Mouse (Mus musculus): ENCODE data around the gene Crb1.

Crb1 gene

DNA sequence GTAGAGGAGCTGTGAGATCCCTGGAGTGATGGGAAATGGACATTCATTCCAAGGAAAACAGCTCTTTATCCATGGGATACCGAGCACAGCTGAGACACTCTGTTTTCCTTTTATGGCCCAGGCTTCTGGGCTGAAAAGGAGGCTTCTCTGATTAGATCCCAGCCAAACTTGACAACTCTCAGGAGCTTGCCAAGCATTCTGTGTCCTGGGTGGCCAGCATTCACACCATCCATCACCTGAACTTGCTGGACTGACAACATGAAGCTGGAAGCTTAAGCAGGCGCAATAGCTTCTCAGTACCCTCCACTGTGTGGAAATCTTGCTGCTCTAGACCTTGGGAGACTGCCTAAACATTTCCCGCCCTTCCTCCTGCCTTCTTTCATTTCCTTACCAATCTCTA lies 144.3 kb downstream of the Crb1 start:
- in situ Hi-C loops (cut with MboI; ENCODE audit: low sequenced_read_pairs), result no loop called here

GRCm38 (mm10) chr1:139224309-139224949 lies 152.5 kb downstream of the Crb1 start:
- in situ Hi-C loops (cut with MboI; ENCODE audit: low sequenced_read_pairs), result no loop called here

DNA sequence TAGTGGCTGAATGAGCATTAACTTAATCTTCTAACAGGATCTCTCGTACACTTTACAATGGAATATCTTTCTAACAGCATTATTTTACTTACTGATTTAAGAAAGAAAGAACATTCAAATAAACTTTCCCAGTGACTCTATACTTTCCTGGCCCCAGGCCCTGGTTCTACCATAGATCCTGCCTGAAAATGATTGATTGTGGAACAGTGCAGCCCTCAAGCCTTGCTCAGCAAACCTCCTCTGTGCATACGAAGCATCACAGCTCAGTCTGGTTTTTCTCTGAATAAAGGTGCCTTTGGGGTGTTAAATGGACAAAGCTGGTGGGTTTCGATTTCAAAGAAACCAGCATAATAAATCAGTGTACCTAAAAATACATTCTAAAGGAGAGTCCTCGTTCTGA lies 153.1 kb downstream of the Crb1 start:
- in situ Hi-C loops (cut with MboI; ENCODE audit: low sequenced_read_pairs), result no loop called here

DNA sequence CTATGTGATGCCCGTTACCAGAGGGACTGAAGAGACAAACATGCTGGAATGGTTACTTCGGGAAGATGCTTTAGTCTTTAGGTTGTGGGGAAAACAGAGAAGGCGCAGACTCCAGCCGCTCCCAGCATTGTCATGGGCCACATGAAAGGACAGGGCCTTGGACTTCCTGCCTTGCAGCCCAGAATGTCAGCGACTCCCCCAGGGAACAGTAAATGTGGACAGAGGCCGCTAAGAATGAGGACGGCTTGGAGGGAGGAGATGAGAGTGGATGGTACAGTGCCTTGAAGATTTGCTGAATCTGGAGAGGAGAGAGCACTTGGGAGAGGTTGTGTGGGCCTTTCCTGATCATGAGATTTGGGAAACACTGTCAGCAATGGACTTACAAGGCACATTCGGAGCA lies 161.6 kb downstream of the Crb1 start:
- in situ Hi-C loops (cut with MboI; ENCODE audit: low sequenced_read_pairs), result no loop called here

- in situ Hi-C loops (cut with MboI; ENCODE audit: low sequenced_read_pairs), result no loop called here
These were observed 166.4 kb downstream of the Crb1 start for GRCm38 (mm10) chr1:139210505-139210904.

GRCm38 (mm10) chr1:139209796-139210195 lies 167.1 kb downstream of the Crb1 start:
- in situ Hi-C loops (cut with MboI; ENCODE audit: low sequenced_read_pairs), result no loop called here

GRCm38 (mm10) chr1:139206259-139206658 lies 170.6 kb downstream of the Crb1 start:
- in situ Hi-C loops (cut with MboI; ENCODE audit: low sequenced_read_pairs), result no loop called here

DNA sequence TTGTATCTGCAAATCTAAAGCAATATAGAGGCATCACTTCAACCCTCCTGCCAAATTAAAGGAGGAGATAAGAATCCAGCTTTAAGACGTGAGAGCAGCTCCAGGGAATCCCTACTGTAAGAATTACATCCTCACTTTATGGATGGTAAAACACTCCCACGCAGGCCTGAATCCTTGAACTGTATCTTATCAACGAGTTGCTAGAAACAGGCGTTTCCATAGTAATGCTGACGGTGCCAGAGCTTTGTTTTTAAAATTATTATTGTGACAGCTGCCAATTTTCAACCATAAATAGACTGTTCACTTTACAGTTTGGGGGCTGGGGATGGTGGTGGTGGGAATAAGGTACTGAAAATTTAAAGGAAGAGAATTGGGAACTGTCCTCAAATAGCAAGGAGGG lies 173.9 kb downstream of the Crb1 start:
- in situ Hi-C loops (cut with MboI; ENCODE audit: low sequenced_read_pairs), result no loop called here

GRCm38 (mm10) chr1:139194428-139195028 lies 182.4 kb downstream of the Crb1 start:
- in situ Hi-C loops (cut with MboI; ENCODE audit: low sequenced_read_pairs), result no loop called here

- in situ Hi-C loops (cut with MboI; ENCODE audit: low sequenced_read_pairs), result no loop called here
These were observed 182.9 kb downstream of the Crb1 start for GRCm38 (mm10) chr1:139194011-139194410.

DNA sequence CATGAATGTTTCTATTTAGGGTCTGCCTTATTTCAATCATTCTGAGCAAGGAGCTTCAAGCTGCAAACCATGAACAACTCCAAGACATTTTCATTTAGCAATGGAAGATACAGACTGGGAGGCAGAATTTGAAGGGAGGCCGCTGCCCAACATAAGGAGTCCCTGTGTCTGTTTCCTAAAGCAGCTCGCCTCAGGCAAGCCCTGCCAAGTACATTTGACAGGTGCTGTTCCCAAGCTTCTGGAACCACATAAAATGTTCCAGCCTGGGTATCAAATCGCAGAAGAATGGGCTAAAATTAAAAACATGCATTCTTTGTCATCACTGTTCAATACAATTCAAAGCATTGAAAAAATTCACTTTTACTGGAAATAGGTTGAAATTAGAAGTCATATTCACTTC lies 184.3 kb downstream of the Crb1 start:
- in situ Hi-C loops (cut with MboI; ENCODE audit: low sequenced_read_pairs), result no loop called here

GRCm38 (mm10) chr1:139180481-139181149 lies 196.3 kb downstream of the Crb1 start:
- in situ Hi-C loops (cut with MboI; ENCODE audit: low sequenced_read_pairs), result no loop called here

GRCm38 (mm10) chr1:139179707-139180106 lies 197.2 kb downstream of the Crb1 start:
- in situ Hi-C loops (cut with MboI; ENCODE audit: low sequenced_read_pairs), result no loop called here

DNA sequence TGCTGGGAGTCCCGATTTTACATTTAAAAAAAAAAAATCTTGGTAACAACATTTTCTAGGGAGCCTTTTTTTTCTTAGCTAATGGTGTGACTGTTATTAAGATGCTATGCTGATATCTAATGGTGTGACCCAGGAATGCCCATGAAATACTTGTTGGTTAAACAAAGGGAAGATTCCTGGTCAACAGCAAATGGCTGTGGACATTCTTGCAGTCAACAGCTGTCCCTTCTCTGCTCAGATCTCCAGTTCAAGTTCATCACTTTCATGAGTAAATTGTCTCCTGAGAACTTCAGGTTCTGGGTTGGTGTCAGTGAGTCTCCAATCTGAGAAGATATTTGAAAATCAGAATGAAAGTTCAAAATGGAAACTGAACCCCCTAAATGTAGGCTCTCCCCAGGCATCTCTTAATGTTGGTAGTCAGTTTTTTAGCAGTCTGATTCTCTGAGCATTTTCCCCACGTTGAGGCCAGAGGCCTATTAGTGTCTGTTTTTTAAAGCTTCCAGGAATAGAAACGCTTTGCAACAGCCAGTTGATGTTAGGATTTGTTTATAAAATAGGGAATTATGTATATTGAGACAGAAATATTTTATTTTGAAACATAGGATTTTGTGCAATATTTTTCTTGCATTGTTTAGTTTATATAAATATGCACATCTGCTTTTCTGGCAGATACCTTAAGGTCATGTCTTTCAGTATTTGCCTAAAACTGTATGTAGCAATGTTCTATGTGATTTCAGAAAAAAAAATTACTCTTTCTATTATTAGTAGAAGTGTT lies 202.7 kb downstream of the Crb1 start:
- in situ Hi-C loops (cut with MboI; ENCODE audit: low sequenced_read_pairs), result no loop called here

DNA sequence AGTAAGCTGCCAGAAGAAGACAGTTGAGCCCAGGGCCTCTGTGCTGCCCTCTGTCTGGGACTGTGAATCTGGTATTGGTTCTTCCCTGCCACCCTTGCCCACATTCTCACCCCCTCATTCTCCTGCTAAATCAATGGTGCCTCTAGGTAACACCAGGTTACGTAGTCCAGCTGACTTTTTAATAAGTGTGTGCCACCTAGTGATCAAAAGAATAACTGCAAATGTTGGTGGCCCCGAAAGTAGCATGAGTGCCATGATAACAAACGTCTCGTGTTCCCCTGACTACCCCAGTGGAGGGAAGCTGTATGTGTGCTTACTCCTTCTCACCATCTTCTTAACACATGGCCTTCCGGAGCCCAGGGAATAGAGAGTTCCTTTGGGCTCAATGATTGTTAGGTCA lies 214.1 kb downstream of the Crb1 start:
- in situ Hi-C loops (cut with MboI; ENCODE audit: low sequenced_read_pairs), result no loop called here

- in situ Hi-C loops (cut with MboI; ENCODE audit: low sequenced_read_pairs), result no loop called here
These were observed 215.3 kb downstream of the Crb1 start for GRCm38 (mm10) chr1:139161619-139162018.

GRCm38 (mm10) chr1:139156397-139156796 lies 220.5 kb downstream of the Crb1 start:
- in situ Hi-C loops (cut with MboI; ENCODE audit: low sequenced_read_pairs), result loop anchor here (10.0 kb wide), 1 partner anchor 322 kb away; no protein-coding TSS in a partner anchor

GRCm38 (mm10) chr1:139153493-139153892 lies 223.4 kb downstream of the Crb1 start:
- in situ Hi-C loops (cut with MboI; ENCODE audit: low sequenced_read_pairs), result loop anchor here (10.0 kb wide), 1 partner anchor 319 kb away; no protein-coding TSS in a partner anchor

- in situ Hi-C loops (cut with MboI; ENCODE audit: low sequenced_read_pairs), result loop anchor here (10.0 kb wide), 1 partner anchor 318 kb away; no protein-coding TSS in a partner anchor
These were observed 223.9 kb downstream of the Crb1 start for GRCm38 (mm10) chr1:139153006-139153405.
